Mouse (Mus musculus) forebrain, embryonic 14.5 days (tissue): Measurements from ENCODE around the gene Nom1. TPM values are rescaled to one million over a fixed set of nuclear protein-coding genes. Genes with fewer than 3 reads are reported as not detected.
A peak's percentile ranks its signal among the peaks of the same experiment; 100 is the strongest.

Experiments
- ATAC-seq: fragments of 200-750 bp; cut with Nextera tagmentation; 2 replicates; pipeline ENCODE4 v1.8.0; 2017; ENCODE audit warnings: mild to moderate bottlenecking, moderate library complexity
- DNase-seq: peaks from one replicate; pipeline ENCODE4 v3.0.0-alpha.2; 2015; ENCODE audit warnings: low spot score
- H3K27ac ChIP-seq: fragments of 300-500 bp; sonication (generic); 2 replicates; pipeline ENCODE4 v1.5.1; 2014; ENCODE audit warnings: low read depth, mild to moderate bottlenecking, control low read depth, low read length, moderate library complexity
- H3K27me3 ChIP-seq: fragments of 300-500 bp; sonication (generic); replicated peaks from 2 replicates; pipeline ENCODE4 v1.6.1; 2014; ENCODE audit warnings: low read length, control low read depth, mixed read lengths; ENCODE audit not compliant: control insufficient read depth, insufficient read depth
- H3K36me3 ChIP-seq: fragments of 300-500 bp; sonication (generic); 2 replicates; pipeline ENCODE4 v1.6.1; 2014; ENCODE audit warnings: low read length, control low read depth; ENCODE audit not compliant: control insufficient read depth, insufficient read depth
- H3K4me1 ChIP-seq: fragments of 300-500 bp; sonication (generic); 2 replicates; pipeline ENCODE4 v1.6.1; 2014; ENCODE audit warnings: antibody characterized with exemption, low read length, control low read depth; ENCODE audit not compliant: control insufficient read depth, insufficient read depth
- H3K4me2 ChIP-seq: fragments of 300-500 bp; sonication (generic); 2 replicates; pipeline ENCODE4 v1.6.1; 2014; ENCODE audit warnings: mild to moderate bottlenecking, control low read depth, low read length
- H3K4me3 ChIP-seq: fragments of 300-500 bp; sonication (generic); 2 replicates; pipeline ENCODE4 v1.5.1; 2014; ENCODE audit warnings: low read depth, low read length, control low read depth
- H3K9ac ChIP-seq: fragments of 300-500 bp; sonication (generic); 2 replicates; pipeline ENCODE4 v1.6.1; 2014; ENCODE audit warnings: mild to moderate bottlenecking, low read length, control low read depth, moderate library complexity
- H3K9me3 ChIP-seq: fragments of 300-500 bp; sonication (generic); replicated peaks from 2 replicates; pipeline ENCODE4 v1.6.1; 2016; ENCODE audit warnings: low read length, control low read depth, mixed read lengths; ENCODE audit not compliant: control insufficient read depth
- WGBS: fragments of 180-500 bp; shearing (Covaris S2); extraction: QIAGEN DNeasy Blood & Tissue Kit; methylation state at CpG from one replicate; pipeline ENCODE4 v1.1.7; 2014; 5-methylcytosine and 5-hydroxymethylcytosine counted together
- polyA plus RNA-seq: library from polyadenylated mRNA; unstranded; fragments of >200 nt; fragmentation: Nextera tagmentation; extraction: Ambion mirVana; gene quantifications from 2 replicates; pipeline ENCODE4 v1.2.1, GENCODE M21; 2014

Gene Nom1
- polyA plus RNA-seq, 1 experiment from 2014 or later: 17.3 TPM

- H3K9ac ChIP-seq: no peak overlapping the region
- ATAC-seq (no peak), DNase-seq (no peak)
- H3K4me1 ChIP-seq: 0 out of 2 replicates have a peak, but pooled peaks cover 2% of the 10 kb centered on the region
- H3K27ac ChIP-seq: no peak overlapping the region
- H3K27me3 ChIP-seq: peaks cover 94% of the 10 kb centered on the region
- no peak overlapping the region for H3K4me3 ChIP-seq
- WGBS: 1% methylated on average over 10 of the region's 10 CpGs
- H3K36me3 ChIP-seq: no peaks in the 10 kb centered on the region
- no peaks in the 10 kb centered on the region for H3K9me3 ChIP-seq
- H3K4me2 ChIP-seq: no peak overlapping the region
These were observed 40.6 kb downstream of the Nom1 start for GRCm38 (mm10) chr5:29475041-29475440.

DNA sequence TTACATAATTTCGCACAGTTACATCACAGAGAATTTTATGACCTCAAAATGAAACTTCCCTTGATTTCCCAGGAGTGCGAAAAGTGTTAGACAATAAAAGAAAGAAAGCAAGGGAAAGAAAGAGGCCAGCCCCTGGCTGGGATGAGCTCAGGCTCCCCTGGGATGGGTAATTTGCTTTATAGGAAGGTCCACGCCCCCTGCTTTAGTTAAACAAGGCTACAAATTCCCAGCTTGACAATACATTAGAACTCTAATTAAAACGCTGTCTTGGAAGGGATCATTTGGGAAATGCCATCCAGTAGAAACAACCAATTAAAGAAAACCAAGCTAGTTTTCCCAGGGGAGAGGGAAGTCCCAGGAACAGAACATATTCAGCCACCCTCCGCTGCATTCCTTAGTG is 41.1 kb downstream of the Nom1 start:
- Histone ChIP-seq H3K9ac (no peak overlapping the region), H3K27ac (no peak overlapping the region), H3K9me3 (no peaks in the 10 kb centered on the region), H3K4me1 (0 out of 2 replicates have a peak, but pooled peaks cover 2% of the 10 kb centered on the region), H3K27me3 (peaks cover 95% of the 10 kb centered on the region), H3K36me3 (no peaks in the 10 kb centered on the region), H3K4me3 (no peak overlapping the region), H3K4me2 (no peak overlapping the region)
- DNase-seq (no peak), ATAC-seq (no peak)
- WGBS: 2% methylated on average over 5 of the region's 5 CpGs

- no peaks in the 10 kb centered on the region for H3K9me3 ChIP-seq
- H3K4me3 ChIP-seq: no peak overlapping the region
- H3K27ac ChIP-seq: no peak overlapping the region
- DNase-seq: no peak
- WGBS: 0% methylated on average over 1 of the region's 1 CpGs
- H3K27me3 ChIP-seq: peaks cover 95% of the 10 kb centered on the region
- ATAC-seq: no peak
- H3K36me3 ChIP-seq: no peaks in the 10 kb centered on the region
- no peak overlapping the region for H3K9ac ChIP-seq
- H3K4me2 ChIP-seq: no peak overlapping the region
- H3K4me1 ChIP-seq: 0 out of 2 replicates have a peak, but pooled peaks cover 2% of the 10 kb centered on the region
These were observed 41.6 kb downstream of the Nom1 start for GRCm38 (mm10) chr5:29476021-29476420.

GRCm38 (mm10) chr5:29477474-29478207 is 43.2 kb downstream of the Nom1 start:
- ATAC-seq (peak; percentile 32; the same call in 1 of the 2 replicates), DNase-seq (no peak)
- Histone ChIP-seq H3K27ac (no peak overlapping the region), H3K4me2 (peak overlapping the region; percentile 43), H3K9me3 (no peaks in the 10 kb centered on the region), H3K36me3 (no peaks in the 10 kb centered on the region), H3K9ac (no peak overlapping the region), H3K27me3 (peaks cover 93% of the 10 kb centered on the region), H3K4me1 (0 out of 2 replicates have a peak, but pooled peaks cover 2% of the 10 kb centered on the region), H3K4me3 (peak overlapping the region; percentile 26)
- under 1% methylated on average over 63 of the region's 73 CpGs for WGBS

GRCm38 (mm10) chr5:29478208-29479197 is 44.0 kb downstream of the Nom1 start, which contains the start of gene Mnx1:
Mnx1 (minus strand) TSS chr5:29478470.
- Histone ChIP-seq H3K9me3 (no peaks in the 10 kb centered on the region), H3K4me3 (peak within 1 kb of the TSS; percentile 26), H3K4me1 (0 out of 2 replicates have a peak, but pooled peaks cover 2% of the 10 kb centered on the region), H3K27me3 (peaks cover 98% of the 10 kb centered on the region), H3K4me2 (peak within 1 kb of the TSS; percentile 43), H3K36me3 (no peaks in the 10 kb centered on the region), H3K27ac (no peak within 1 kb of the TSS), H3K9ac (no peak within 1 kb of the TSS)
- DNase-seq: no peak
- peak; percentile 32; the same call in 1 of the 2 replicates for ATAC-seq
- WGBS: under 1% methylated on average over 65 of the region's 65 CpGs

GRCm38 (mm10) chr5:29479198-29479593 is 44.7 kb downstream of the Nom1 start:
- H3K9me3 ChIP-seq: no peaks in the 10 kb centered on the region
- no peak overlapping the region for H3K4me3 ChIP-seq
- no peak for ATAC-seq
- H3K4me1 ChIP-seq: 0 out of 2 replicates have a peak, but pooled peaks cover 2% of the 10 kb centered on the region
- peaks cover 98% of the 10 kb centered on the region for H3K27me3 ChIP-seq
- H3K9ac ChIP-seq: no peak overlapping the region
- no peak overlapping the region for H3K4me2 ChIP-seq
- peak; percentile 61 for DNase-seq
- 1% methylated on average over 14 of the region's 14 CpGs for WGBS
- H3K27ac ChIP-seq: no peak overlapping the region
- H3K36me3 ChIP-seq: no peaks in the 10 kb centered on the region

- 1% methylated on average over 4 of the region's 4 CpGs for WGBS
- ATAC-seq (no peak), DNase-seq (no peak)
- peaks cover 98% of the 10 kb centered on the region for H3K27me3 ChIP-seq
- H3K4me2 ChIP-seq: no peak overlapping the region
- no peaks in the 10 kb centered on the region for H3K4me1 ChIP-seq
- H3K9me3 ChIP-seq: no peaks in the 10 kb centered on the region
- no peak overlapping the region for H3K4me3 ChIP-seq
- H3K27ac ChIP-seq: no peak overlapping the region
- no peaks in the 10 kb centered on the region for H3K36me3 ChIP-seq
- H3K9ac ChIP-seq: no peak overlapping the region
These were observed 49.3 kb downstream of the Nom1 start for GRCm38 (mm10) chr5:29483801-29484200.

DNA sequence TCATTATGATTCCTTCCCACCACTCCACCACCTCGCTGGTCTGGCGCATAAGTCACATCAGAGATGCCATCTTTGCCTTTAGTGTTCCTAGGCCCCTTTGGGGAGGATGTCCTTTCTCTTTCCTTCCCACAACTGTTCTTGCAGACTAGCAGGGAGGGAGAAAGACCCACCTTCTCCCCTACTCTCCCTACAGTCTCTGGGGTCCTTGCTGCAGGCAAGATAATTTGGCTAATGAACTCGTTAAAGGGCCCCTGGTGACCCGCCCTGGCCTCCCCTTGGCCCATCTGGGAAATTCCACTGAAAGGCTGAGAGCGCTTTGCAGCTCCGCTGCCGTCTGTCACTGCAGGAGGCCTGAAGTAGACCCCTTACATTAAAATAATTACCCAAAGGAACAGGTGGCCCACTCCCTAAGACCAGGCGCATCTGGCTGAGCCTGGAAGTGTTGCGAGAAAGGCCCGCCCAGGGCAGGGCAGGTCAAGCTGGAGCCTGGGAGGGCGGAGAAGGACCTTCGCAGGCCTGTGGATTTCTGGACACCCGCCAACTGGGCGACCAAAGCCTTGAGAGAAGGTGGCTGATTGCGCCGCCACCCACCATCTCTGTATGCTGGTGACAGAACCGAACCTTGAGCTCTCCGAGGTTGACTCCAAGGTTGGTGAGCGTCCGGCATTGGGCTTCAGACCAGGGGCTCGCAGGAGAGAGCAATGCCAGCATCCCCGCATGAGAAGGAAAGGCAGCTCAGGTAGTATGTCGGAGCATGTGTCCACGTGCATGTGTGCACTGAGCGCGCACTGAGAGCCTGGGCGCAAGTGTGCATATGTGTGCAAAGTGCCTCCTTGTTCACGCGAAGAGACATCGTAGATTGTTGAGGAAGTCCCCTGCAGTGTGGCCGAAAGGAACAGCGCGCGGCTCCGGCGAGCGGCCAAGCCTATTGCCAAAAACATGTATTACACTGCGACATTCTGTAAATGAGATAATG is 50.8 kb downstream of the Nom1 start:
- H3K27me3 ChIP-seq: peaks cover 98% of the 10 kb centered on the region
- H3K9ac ChIP-seq: no peak overlapping the region
- H3K9me3 ChIP-seq: no peaks in the 10 kb centered on the region
- H3K27ac ChIP-seq: no peak overlapping the region
- H3K36me3 ChIP-seq: no peaks in the 10 kb centered on the region
- ATAC-seq: no peak
- DNase-seq: no peak
- WGBS: 1% methylated on average over 38 of the region's 38 CpGs
- no peak overlapping the region for H3K4me2 ChIP-seq
- H3K4me1 ChIP-seq: no peaks in the 10 kb centered on the region
- no peak overlapping the region for H3K4me3 ChIP-seq
